Mouse (Mus musculus) bone marrow, adult 2 months (tissue): ENCODE measurements around the gene Ccnl2.
A peak's percentile ranks its signal among the peaks of the same experiment; 100 is the strongest.

Experiments
- CTCF ChIP-seq: fragments of 200-500 bp; IDR thresholded peaks from 2 replicates; pipeline ENCODE4 v1.5.1; 2011; ENCODE audit warnings: low read length, control low read depth; ENCODE audit not compliant: control insufficient read depth, insufficient read depth
- POLR2A ChIP-seq: fragments of 200-500 bp; IDR thresholded peaks from 2 replicates; pipeline ENCODE4 v1.6.1; 2011; ENCODE audit warnings: low read depth, mild to moderate bottlenecking, control low read depth, low read length, borderline replicate concordance; ENCODE audit not compliant: control insufficient read depth

DNA sequence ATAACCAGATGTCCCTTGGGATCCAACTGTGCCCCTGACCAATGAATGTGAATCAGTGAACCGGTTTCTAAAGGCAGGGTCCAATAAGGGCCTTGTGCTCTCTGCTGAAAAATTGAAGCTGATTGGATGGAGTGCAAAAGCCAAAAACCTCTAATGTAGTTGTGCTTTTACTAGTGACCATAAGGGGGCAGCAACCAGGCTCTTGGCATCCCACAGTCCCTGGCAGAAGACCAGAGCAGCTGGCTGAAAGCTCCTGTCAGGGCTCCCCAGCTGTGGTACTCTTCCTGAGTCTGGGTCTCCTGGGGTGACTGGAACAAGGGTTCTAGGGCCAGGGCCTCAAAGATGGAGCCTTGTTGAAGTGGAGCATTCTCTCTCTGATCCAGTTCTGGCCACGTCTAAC lies 21.5 kb downstream of the Ccnl2 start:
- TF ChIP-seq POLR2A (no peak), CTCF (peak; percentile 65)
